Mouse (Mus musculus): Measurements from ENCODE around the gene Olfr1438-ps1. TPM values are rescaled to one million over a fixed set of nuclear protein-coding genes. Genes with fewer than 3 reads are reported as not detected.
"Not testable (repeated sequence)": the region's sequence is repeated elsewhere in the genome, so short reads cannot be mapped to it uniquely, and the experiment has no call there.

Gene Olfr1438-ps1
- polyA plus RNA-seq (2014; fragmentation: Nextera tagmentation; extraction: Ambion mirVana) = not detected in 2 replicates

DNA sequence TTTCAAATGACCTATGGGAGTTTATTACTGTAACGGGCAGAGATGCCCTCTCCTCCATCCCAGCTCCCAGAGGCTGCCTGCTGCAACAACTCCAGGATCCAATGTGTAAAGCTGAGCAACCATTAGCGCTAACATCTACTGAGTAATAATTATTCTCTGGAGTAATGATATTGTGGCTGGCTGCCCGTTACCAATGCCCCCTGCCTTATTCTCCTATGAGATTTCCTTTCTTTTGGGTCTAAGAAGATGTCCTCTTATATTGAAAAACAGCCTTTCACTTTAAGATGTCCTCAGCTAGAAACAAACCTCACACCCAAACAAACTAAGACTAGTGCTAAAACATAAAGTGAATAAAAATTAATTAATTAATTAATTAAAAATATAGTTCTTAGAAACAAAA lies at the start of gene Olfr1438-ps1:
Gene Olfr1438-ps1 (minus strand): TSS at position 101 of the 400 bp plus-strand sequence.
- 85% methylated on average over 3 of the region's 3 CpGs for WGBS
- H3K9me3 ChIP-seq (replicated peaks; ENCODE audit: control insufficient read depth, low read length) = no peaks in the 10 kb centered on the region
- ATAC-seq (replicated peaks; ENCODE audit: insufficient number of reproducible peaks, low FRiP score, low TSS enrichment, low read depth) (no peak), DNase-seq (ENCODE audit: low spot score) (no peak)
- H3K4me1 ChIP-seq (ENCODE audit: control insufficient read depth, insufficient read depth, low read length) = no peaks in the 10 kb centered on the region
- H3K36me3 ChIP-seq (replicated peaks; ENCODE audit: control insufficient read depth, insufficient read depth, low read depth, low read length) = no peaks in the 10 kb centered on the region
- H3K9ac ChIP-seq (replicated peaks; ENCODE audit: low read length) = no peak within 1 kb of the TSS
- no peaks in the 10 kb centered on the region for H3K27me3 ChIP-seq (ENCODE audit: control insufficient read depth, insufficient read depth, low read length)
- no peak within 1 kb of the TSS for H3K4me2 ChIP-seq (ENCODE audit: low read depth, low read length)
- H3K27ac ChIP-seq (replicated peaks; ENCODE audit: low read depth, low read length) = no peak within 1 kb of the TSS
- H3K4me3 ChIP-seq (ENCODE audit: low read depth, low read length) = no peak within 1 kb of the TSS

DNA sequence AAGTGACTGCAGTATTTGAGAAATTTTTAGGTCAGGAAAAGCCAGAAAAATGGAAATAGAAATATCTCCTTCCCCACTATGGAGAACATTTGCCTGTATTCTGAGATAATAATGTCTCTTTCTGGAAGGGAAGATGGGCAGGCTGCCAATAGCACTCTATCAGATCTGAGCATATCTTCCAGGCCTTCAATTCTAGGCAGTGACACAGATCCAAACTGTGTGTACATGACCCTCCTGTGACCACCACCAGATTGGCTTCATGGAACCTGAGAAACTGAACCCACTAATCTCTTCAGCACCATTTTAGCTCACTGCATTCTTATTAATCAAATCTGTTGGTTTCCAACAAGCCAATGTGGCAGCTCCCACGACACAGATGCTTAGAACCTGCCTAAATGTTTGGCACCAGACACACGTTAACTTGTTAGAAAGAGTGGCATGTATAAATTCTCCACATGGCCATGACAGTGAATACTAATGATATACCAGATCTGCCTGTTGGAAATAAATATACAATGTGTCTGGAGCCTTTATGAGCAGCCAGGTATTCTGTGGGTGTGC lies 38.8 kb upstream of the Olfr1438-ps1 start:
- no peak overlapping the region for H3K27ac ChIP-seq (replicated peaks; ENCODE audit: low read depth, low read length)
- ATAC-seq (replicated peaks; ENCODE audit: insufficient number of reproducible peaks, low FRiP score, low TSS enrichment, low read depth) = no peak
- no peak overlapping the region for H3K4me2 ChIP-seq (ENCODE audit: low read depth, low read length)
- DNase-seq (ENCODE audit: low spot score) = no peak
- no peaks in the 10 kb centered on the region for H3K27me3 ChIP-seq (ENCODE audit: control insufficient read depth, insufficient read depth, low read length)
- H3K36me3 ChIP-seq (replicated peaks; ENCODE audit: control insufficient read depth, insufficient read depth, low read depth, low read length) = no peaks in the 10 kb centered on the region
- H3K4me1 ChIP-seq (ENCODE audit: control insufficient read depth, insufficient read depth, low read length) = no peaks in the 10 kb centered on the region
- no peak overlapping the region for H3K9ac ChIP-seq (replicated peaks; ENCODE audit: low read length)
- H3K9me3 ChIP-seq (replicated peaks; ENCODE audit: control insufficient read depth, low read length) = no peaks in the 10 kb centered on the region
- WGBS = 76% methylated on average over 2 of the region's 2 CpGs
- H3K4me3 ChIP-seq (ENCODE audit: low read depth, low read length) = no peak overlapping the region

DNA sequence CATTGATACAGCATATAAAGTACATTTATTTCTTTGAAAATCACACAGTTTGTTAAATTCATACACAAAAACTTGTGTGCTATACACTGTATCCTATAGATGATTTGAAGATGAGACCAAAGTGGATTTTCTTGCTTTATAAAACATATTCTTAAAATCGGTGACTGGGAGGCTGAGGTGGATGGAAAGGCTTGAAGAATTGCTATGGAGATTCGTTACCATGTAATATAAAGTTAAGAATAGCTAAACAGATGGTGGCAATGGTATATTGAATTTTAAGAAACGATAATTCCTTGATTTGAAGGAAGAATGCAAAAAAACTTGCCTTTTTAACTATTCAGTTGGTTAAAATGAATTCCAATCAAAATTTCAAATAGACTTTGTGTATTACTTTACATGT lies 37.3 kb upstream of the Olfr1438-ps1 start:
- ATAC-seq (replicated peaks; ENCODE audit: insufficient number of reproducible peaks, low FRiP score, low TSS enrichment, low read depth) (no peak), DNase-seq (ENCODE audit: low spot score) (no peak)
- Histone ChIP-seq H3K4me2 (ENCODE audit: low read depth, low read length) (no peak overlapping the region), H3K9ac (replicated peaks; ENCODE audit: low read length) (no peak overlapping the region), H3K4me3 (ENCODE audit: low read depth, low read length) (no peak overlapping the region), H3K9me3 (replicated peaks; ENCODE audit: control insufficient read depth, low read length) (no peaks in the 10 kb centered on the region), H3K4me1 (ENCODE audit: control insufficient read depth, insufficient read depth, low read length) (no peaks in the 10 kb centered on the region), H3K27me3 (ENCODE audit: control insufficient read depth, insufficient read depth, low read length) (no peaks in the 10 kb centered on the region), H3K36me3 (replicated peaks; ENCODE audit: control insufficient read depth, insufficient read depth, low read depth, low read length) (no peaks in the 10 kb centered on the region), H3K27ac (replicated peaks; ENCODE audit: low read depth, low read length) (no peak overlapping the region)
- WGBS = 78% methylated on average over 3 of the region's 3 CpGs

DNA sequence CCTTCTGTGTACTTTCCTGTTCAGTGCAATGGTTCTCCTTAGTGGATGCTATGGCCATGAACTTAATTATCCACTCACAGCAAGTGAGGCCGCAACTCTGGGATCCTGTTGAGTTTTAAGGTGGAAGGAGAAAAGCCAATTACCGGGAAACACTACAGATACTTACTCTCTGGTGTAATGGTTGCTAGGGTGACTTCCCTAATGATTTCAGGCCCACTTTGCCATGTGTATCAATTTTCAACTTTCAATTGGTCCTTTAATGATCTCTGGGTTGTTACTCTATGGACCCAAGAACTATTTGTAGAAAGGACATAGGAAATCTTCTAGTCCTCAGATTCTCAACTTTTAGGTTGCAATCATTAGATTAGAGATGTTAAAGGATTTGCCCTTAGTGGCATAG lies 10.7 kb downstream of the Olfr1438-ps1 start, which contains the start of gene Olfr1437:
Gene Olfr1437 (minus strand): TSS at position 101 of the 400 bp plus-strand sequence.
- ATAC-seq (replicated peaks; ENCODE audit: insufficient number of reproducible peaks, low FRiP score, low TSS enrichment, low read depth) (no peak), DNase-seq (ENCODE audit: low spot score) (no peak)
- Histone ChIP-seq H3K4me2 (ENCODE audit: low read depth, low read length) (no peak within 1 kb of the TSS), H3K27me3 (ENCODE audit: control insufficient read depth, insufficient read depth, low read length) (no peaks in the 10 kb centered on the region), H3K4me1 (ENCODE audit: control insufficient read depth, insufficient read depth, low read length) (no peaks in the 10 kb centered on the region), H3K4me3 (ENCODE audit: low read depth, low read length) (no peak within 1 kb of the TSS), H3K27ac (replicated peaks; ENCODE audit: low read depth, low read length) (no peak within 1 kb of the TSS), H3K9ac (replicated peaks; ENCODE audit: low read length) (no peak within 1 kb of the TSS), H3K9me3 (replicated peaks; ENCODE audit: control insufficient read depth, low read length) (no peaks in the 10 kb centered on the region), H3K36me3 (replicated peaks; ENCODE audit: control insufficient read depth, insufficient read depth, low read depth, low read length) (no peaks in the 10 kb centered on the region)
- 80% methylated on average over 2 of the region's 2 CpGs for WGBS

DNA sequence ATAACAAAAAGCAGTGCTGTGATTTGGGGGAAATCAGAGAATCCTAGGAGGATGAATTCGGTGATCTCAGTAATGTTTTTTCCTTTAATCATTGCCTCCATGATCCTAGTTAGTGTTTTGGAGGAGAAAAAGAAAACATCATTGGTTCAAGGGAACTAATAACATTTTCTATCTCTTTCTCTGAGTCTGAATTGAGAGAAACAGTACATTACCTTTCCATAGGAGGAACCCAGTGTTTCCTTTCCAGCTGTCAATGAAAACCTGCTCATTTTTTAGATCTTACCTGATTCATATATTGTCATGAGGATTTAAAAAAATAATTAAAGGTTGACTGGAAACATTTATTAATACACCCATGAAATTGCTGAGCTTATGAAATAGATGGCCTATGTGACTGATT lies 36.7 kb downstream of the Olfr1438-ps1 start, which contains the start of gene Olfr1436:
Gene Olfr1436 (minus strand): TSS at position 101 of the 400 bp plus-strand sequence.
- ATAC-seq (replicated peaks; ENCODE audit: insufficient number of reproducible peaks, low FRiP score, low TSS enrichment, low read depth); H3K36me3 ChIP-seq (replicated peaks; ENCODE audit: control insufficient read depth, insufficient read depth, low read depth, low read length); H3K9ac ChIP-seq (replicated peaks; ENCODE audit: low read length); H3K27ac ChIP-seq (replicated peaks; ENCODE audit: low read depth, low read length); H3K9me3 ChIP-seq (replicated peaks; ENCODE audit: control insufficient read depth, low read length); H3K4me3 ChIP-seq (ENCODE audit: low read depth, low read length); H3K4me2 ChIP-seq (ENCODE audit: low read depth, low read length); H3K4me1 ChIP-seq (ENCODE audit: control insufficient read depth, insufficient read depth, low read length); DNase-seq (ENCODE audit: low spot score); H3K27me3 ChIP-seq (ENCODE audit: control insufficient read depth, insufficient read depth, low read length): not testable (repeated sequence)
- WGBS = 77% methylated on average over 1 of the region's 1 CpGs

DNA sequence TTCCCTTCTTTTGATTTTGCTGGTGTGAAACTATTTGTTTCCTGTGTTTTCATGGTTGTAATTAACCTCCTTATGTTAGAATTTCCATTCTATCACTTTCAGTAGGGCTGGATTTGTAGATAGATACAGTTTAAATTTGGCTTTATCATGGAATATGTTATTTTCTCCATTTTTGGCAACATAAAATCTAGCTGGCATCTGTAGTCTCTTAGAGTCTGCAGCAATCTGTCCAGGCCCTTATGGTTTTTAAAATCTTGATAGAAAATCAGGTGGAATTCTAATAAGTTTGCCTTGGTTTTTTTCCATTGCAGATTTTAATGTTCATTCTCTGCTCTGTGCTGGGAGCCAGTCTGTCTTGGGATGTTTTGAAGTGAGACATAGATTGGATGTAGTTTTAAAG lies 42.7 kb downstream of the Olfr1438-ps1 start:
- Histone ChIP-seq H3K27me3 (ENCODE audit: control insufficient read depth, insufficient read depth, low read length) (no peaks in the 10 kb centered on the region), H3K9me3 (replicated peaks; ENCODE audit: control insufficient read depth, low read length) (no peaks in the 10 kb centered on the region), H3K27ac (replicated peaks; ENCODE audit: low read depth, low read length) (no peak overlapping the region), H3K4me3 (ENCODE audit: low read depth, low read length) (no peak overlapping the region), H3K9ac (replicated peaks; ENCODE audit: low read length) (no peak overlapping the region), H3K4me1 (ENCODE audit: control insufficient read depth, insufficient read depth, low read length) (no peaks in the 10 kb centered on the region), H3K4me2 (ENCODE audit: low read depth, low read length) (no peak overlapping the region), H3K36me3 (replicated peaks; ENCODE audit: control insufficient read depth, insufficient read depth, low read depth, low read length) (no peaks in the 10 kb centered on the region)
- no peak for ATAC-seq (replicated peaks; ENCODE audit: insufficient number of reproducible peaks, low FRiP score, low TSS enrichment, low read depth)
- DNase-seq (ENCODE audit: low spot score) = no peak

DNA sequence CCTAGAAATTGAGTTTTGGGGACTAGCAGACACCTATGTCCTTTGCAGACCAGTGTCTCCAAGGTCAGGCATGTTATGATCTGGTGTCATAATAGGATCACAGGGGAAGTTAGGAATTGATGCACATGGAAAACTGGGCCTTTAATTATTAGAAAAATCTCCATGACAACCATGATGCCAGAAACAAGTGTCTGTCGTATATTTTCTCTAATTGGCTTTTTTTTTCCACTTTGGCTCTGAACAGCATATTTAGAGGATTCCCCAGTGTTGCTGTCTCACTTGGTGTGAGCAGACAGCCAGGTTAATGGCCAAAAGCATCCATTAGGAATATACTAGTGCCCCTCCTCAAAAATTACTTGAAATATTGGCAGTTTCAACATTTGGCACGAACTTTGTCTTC lies 56.2 kb downstream of the Olfr1438-ps1 start, which contains the start of gene Olfr1434:
Gene Olfr1434 (plus strand): TSS at position 301 of the 400 bp plus-strand sequence.
- WGBS = 80% methylated on average over 2 of the region's 2 CpGs
- no peaks in the 10 kb centered on the region for H3K27me3 ChIP-seq (ENCODE audit: control insufficient read depth, insufficient read depth, low read length)
- no peak for DNase-seq (ENCODE audit: low spot score)
- ATAC-seq (replicated peaks; ENCODE audit: insufficient number of reproducible peaks, low FRiP score, low TSS enrichment, low read depth) = no peak
- H3K36me3 ChIP-seq (replicated peaks; ENCODE audit: control insufficient read depth, insufficient read depth, low read depth, low read length) = no peaks in the 10 kb centered on the region
- no peak within 1 kb of the TSS for H3K27ac ChIP-seq (replicated peaks; ENCODE audit: low read depth, low read length)
- no peak within 1 kb of the TSS for H3K4me2 ChIP-seq (ENCODE audit: low read depth, low read length)
- H3K4me1 ChIP-seq (ENCODE audit: control insufficient read depth, insufficient read depth, low read length) = no peaks in the 10 kb centered on the region
- no peaks in the 10 kb centered on the region for H3K9me3 ChIP-seq (replicated peaks; ENCODE audit: control insufficient read depth, low read length)
- no peak within 1 kb of the TSS for H3K9ac ChIP-seq (replicated peaks; ENCODE audit: low read length)
- no peak within 1 kb of the TSS for H3K4me3 ChIP-seq (ENCODE audit: low read depth, low read length)
